Mouse (Mus musculus): ENCODE measurements around the gene Lmnb2.

DNA sequence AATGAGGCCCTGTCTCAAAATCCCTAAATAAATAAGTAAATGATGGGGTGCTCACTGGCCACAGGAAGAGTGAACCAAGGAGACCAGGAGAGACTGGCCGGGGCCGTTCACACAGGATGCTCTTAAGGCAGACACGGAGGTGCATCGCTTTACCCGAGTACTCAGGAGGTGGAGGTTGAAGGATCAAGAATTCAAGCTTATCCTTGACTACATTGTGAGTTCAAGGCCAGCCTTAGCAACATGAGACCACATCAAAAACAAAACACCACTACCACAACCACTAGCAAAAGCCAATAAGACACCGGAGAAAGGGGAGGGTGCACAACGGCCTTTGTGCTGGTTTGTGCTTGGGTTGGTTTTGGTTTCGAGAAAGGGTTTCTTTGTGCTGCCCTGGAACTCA is 38.3 kb upstream of the Lmnb2 start:
- TF ChIP-seq POLR2A (IDR thresholded peaks at IDR 0.05; ENCODE audit: extremely low read depth, insufficient read depth, low read length): no peak
- TF ChIP-seq CTCF (IDR thresholded peaks at IDR 0.05; ENCODE audit: extremely low read depth, insufficient read depth, low read length): no peak
